Mouse (Mus musculus): ENCODE results near the gene Rnf207.

Rnf207 gene

DNA sequence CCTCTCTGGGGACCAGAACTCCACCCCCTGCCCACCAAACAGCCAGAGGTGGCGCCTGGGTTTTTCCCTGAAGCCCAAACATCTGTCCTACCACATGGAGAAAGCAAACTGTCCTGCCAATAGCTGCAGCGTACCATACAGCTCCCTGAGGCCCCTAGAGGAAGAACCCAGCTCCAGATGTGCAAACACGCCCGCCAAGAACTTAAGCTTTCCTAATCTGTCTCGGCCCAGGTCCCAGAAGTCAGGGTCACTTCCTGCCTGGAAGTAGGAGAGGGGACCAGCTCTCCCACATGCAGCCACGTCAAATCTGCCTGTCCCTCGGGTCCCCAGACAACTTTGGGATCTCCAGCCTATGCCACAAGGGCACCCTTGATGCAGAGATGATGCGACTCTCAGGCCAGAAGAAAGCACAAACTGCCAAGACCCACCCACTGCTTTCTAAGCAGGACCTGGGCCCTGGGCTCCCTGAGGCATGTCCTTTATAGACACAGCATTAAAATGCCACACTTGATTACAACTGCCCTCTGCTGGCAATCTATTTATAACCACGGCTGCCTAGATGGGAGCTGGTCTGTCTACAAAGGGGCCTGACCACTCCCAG is 46.2 kb downstream of the Rnf207 start:
- DNase-seq (ENCODE audit: extremely low spot score): no peak

DNA sequence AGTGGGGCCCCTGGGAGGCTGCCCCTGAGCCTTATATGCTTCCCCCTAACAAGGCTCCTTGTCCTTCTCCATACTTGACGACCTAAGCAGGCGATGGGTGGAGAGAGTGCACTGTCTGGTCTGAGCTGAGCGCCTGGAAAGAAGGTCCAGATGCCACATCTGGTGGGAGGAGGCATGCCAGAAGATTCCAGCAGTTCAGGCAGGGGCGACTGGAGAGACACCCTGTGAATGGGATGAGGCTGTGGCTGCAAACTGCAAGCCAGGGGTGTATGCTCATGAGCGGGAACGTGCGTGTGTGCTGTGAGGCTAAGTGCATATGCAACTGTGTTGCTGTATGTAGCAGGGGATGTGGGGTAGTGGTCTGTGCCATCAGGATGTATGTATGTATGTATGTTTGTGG is 46.8 kb downstream of the Rnf207 start:
- no peak for DNase-seq (ENCODE audit: extremely low spot score)

DNA sequence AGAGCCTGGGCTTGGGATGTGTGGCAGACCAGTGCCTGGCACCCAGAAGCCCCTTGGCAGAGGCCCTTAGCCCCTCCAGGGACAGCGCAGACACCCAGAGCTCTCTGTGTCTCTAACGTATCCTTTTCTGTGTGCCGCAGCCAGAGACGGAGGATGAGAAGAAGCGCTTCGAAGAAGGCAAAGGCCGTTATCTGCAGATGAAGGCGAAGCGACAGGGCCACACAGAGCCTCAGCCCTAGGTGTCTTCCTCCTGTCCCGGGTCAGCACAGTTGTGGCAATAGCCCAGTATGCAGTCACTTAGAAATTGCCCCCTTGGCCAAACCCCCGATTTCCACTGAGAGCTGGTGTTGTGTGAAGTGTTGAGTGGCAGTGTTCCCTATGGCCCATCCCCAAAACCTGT is 47.5 kb downstream of the Rnf207 start:
- DNase-seq (ENCODE audit: extremely low spot score): no peak

DNA sequence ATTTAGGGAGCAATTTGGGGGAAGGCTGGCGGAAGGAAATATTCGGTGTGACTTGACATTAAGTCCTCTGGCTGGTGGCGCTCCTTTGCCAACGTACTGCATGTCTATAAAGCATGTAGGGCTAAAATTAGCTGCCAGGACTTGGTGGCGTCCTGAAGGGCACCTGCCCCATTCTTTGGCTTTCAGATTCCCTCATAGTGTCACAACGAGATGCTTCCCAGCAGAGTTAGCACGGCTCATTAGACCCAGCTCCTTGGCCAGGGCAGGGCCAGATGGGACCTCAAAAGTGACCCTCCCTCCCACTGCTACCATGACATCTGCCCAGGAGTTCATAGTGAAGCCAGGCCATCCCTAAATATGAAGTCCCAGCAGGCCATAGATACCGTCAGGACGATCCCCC is 48.2 kb downstream of the Rnf207 start:
- no peak for DNase-seq (ENCODE audit: extremely low spot score)

DNA sequence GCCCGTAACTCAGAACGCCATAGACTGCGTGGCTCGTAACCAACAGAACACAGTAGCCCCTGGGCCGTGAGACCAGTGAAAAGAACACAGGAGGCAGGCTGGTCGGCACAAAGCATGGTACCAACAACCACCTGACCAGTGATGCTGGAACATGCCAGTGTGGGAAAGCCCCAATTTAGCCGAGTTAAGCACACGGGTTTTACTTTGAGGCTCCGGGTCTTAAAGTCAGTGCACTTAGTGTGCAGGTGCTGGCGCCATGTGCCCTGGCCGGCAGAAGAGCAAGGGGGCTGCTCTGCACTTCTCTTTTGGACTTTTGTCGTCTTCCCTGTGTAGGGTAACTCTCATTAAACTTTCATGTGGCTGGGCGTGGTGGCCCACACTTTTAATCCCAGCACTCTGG is 48.8 kb downstream of the Rnf207 start:
- DNase-seq (ENCODE audit: extremely low spot score): no peak

DNA sequence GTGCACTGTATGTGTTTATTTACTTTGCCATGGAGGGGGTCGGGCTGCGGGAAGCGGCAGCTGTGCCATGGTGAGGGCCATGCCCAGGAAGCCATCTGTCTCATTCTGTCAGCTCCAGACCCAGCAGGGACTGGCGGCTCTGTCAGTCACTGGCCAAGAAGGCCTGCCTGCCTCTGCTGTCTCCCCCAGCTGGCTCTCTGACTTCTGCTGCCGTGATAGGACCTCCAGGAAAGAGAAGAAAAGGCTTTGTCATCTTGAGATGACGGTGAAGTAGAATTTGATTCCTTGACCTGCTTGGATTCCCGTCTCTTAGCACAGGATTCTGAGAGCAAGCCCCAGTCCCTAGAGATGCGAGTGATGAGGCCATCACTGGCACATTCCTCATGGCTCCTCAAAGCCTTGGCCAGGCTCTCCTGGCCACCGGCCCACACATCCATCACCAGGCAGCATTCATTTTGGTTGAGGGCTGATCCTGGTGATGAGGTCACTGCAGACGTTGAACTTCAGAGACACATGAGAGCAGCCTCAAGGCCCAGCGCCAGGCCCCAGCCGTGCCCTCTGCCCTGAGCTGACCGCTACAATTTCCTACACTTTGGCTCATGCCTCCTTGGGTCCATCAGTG is 50.9 kb downstream of the Rnf207 start:
- no peak for DNase-seq (ENCODE audit: extremely low spot score)

DNA sequence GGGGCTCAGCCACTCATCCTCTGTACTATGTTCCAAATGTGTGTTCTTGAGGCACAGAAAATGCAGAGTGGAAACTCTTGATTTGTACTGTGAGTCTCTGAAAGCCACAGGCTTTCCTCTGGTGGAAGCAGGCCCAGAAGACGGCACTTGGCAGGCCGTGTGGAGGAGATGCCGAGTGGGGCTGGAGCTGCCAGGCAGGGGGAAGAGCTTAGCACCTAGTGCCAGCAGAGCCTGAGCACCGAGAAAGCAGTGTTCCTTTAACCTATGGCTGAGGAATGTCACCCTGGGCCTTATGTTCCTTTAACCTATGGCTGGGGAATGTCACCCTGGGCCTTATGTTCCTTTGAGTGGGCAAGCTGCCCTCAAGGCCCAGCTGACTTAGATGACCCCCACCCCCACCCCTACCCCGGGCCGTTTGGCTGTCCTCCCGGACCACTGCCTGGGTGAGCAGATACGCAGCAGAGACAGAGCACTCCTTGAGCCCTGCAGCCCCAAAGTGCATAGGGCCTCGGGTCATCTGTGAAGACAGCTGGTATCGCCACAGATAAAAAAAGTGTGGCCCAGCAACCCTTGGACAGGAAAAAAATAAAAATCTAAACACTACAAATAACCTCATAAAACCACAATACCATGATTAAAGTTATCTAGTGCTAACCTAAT is 52.4 kb downstream of the Rnf207 start:
- no peak for DNase-seq (ENCODE audit: extremely low spot score)

DNA sequence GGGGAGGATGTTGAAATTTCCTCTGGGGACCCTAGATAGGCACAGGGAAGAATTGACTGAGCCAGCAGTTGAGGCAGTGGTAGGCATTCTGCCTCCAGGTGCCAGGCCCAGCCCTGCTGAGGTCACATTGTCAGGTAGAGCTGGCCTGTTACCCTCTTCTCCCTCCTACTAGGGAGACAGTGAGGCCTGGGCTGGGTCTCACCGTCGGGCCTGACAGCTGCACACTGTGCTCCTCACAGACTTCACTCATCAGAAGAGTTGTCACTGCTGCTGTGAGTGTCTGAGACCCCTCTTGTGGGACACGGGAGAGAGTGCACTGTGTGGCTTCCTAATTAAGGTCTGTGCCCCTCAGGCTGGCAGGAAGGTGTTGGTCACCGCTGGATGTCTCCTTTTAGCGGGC is 53.0 kb downstream of the Rnf207 start:
- no peak for DNase-seq (ENCODE audit: extremely low spot score)

DNA sequence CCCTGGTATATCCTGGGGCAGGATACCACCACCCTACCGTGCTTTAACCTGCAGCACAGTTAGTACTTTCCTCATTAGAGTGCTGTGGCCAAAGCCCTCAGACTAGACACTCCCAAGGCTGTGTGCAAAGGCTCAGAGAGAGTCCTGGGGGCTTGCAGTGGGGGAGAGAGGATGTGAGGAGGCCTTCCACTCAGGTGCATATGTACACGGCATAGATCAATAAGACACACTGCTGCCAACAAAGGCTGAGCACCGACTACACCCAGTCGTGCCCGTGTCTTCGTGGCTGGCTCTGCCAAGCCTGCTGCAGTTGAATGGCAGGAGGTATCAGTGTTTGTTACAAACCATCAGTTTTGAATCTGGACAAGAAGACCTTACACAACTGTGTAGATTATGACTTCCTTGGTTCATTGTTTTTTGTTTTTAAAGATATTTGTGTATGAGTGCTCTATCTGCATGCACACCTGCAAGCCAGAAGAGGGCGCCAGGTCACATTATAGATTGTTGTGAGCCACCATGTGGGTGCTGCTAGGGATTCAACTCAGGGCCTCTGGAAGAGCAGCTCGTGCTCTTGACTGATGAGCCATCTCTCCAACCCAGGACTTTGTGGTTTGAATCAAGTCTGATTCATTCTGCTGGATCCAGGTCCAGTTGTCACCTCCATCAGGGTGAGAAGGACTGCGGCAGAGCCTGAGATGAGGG is 53.8 kb downstream of the Rnf207 start:
- no peak for DNase-seq (ENCODE audit: extremely low spot score)

DNA sequence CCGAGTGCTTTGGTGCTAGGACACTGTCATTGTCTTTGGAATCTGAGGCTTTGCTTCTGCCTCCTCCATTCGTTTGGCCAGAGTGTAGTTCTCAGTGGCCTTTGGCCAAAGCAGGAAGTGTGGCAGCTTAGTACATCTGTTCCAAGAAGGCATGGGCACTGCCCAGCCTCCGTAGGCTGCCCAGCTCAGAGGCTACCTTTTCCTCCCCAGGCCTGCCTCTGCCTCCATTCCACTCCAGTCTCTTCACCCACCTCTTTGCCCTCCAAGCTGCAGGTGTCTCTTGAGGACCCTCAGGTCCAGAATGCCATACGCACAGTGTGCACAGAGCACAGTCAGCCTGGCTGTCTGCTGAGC is 54.6 kb downstream of the Rnf207 start:
- DNase-seq (ENCODE audit: extremely low spot score): no peak

DNA sequence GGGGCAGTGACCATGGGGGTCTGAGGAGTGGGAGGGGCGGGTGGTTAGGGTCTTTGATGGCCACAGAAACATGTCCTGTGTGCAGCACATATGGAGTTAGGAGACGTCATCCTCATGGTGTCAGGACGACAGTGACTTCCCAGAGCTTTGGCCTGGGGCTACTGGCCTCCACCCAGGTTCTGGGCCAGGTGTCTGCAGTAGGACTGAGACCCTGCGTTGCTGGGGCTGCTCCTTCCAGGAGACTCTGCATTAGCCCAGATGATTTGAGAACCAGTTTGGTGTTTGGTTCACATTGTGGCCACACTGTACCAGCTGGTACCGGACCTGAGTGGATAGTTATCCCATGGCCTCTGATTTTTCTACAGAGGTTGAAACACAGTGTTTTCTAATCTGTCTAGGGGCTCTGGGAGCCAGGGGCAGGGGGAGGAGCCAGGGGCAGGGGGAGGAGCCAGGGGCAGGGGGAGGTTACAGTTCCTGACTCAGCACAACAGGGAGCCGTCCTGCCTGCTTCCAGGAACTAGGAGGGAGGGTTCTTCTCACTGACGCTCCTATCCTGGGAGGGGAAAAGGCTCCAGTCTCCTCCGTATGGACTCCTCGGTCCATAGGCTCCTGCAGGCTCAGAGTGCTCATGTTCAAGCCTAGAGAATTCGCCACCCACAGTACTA is 55.1 kb downstream of the Rnf207 start:
- peak; percentile 69 for DNase-seq (ENCODE audit: extremely low spot score)

DNA sequence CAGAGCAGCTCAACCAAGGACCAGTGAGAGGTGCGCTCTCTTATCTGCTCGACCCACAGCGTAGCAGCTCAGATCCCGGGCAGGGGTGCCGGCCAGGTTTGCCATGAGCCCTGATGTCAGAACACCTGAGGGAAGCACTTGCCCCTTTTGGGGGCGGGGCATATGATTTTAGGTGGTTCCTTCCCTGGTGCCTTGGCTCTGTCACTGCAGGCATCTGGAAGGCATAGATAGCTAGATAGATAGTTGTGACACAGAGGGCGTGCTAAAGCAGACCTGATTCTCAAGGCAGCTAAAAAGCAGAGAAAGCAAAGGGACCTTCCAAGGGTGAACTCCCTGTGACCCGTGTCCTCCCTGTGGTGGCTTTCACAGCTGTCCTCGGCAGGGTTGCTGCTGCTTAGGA is 55.7 kb downstream of the Rnf207 start:
- DNase-seq (ENCODE audit: extremely low spot score): no peak

DNA sequence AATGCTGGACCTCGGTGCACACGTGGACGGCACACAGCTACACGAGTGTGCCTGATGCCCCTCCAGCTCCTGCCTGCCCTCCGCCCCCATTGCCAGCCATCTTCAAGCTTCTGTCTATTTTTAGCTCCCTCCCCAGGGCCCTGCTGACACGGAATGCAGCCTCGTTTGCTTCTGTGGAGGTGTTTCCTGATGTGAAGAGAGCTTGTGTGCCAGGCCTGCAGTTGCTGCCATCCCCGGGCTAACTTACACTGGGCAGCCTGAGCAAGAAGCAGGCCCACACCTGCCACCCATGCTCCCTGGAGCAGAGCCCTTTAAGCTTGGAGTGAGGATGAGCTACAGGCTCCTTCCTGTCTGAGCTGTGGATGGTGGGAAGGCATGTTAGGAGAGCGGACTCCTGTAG is 56.6 kb downstream of the Rnf207 start:
- no peak for DNase-seq (ENCODE audit: extremely low spot score)

DNA sequence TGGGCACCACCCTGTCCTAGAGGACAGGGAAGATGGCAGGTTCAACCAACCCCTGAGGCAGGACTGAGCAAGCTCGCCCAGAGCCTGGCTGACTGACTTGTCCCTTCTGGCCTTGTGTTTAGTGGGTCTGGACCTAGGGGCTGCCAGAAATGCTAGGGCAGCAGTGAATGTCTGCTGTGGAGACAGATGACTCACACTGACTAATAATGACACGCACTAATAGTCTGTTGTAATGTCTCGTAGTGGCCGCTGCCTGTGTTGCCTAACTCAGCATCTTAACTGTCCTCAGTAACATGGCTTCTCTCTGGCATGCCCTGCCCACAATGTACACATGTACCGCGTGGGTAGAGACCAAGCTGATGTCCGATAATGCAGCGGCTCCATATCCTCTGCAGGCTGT is 58.3 kb downstream of the Rnf207 start:
- DNase-seq (ENCODE audit: extremely low spot score): no peak

DNA sequence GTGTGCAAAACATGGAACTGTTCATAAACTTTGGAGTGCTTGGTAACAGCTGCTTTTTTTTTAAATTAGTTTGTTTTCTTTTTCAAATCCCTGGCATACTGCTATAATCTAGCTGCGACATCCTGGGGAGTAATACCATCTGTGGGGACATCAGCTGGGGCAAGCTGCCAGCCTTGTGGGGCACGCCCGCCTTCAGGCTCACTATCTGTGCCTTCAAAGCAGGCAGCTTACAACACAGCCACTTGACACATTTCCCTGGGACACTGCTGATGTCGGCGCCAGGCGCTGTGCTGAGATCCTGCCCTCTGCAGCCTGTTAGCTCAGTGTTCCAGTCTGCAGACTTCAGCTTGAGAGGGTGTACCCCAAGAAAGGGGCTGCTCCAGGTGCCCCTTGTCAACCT is 61.7 kb downstream of the Rnf207 start:
- DNase-seq (ENCODE audit: extremely low spot score): no peak
